ENCODE assay signal across 29 mouse cellular contexts in the genomic region with DNA sequence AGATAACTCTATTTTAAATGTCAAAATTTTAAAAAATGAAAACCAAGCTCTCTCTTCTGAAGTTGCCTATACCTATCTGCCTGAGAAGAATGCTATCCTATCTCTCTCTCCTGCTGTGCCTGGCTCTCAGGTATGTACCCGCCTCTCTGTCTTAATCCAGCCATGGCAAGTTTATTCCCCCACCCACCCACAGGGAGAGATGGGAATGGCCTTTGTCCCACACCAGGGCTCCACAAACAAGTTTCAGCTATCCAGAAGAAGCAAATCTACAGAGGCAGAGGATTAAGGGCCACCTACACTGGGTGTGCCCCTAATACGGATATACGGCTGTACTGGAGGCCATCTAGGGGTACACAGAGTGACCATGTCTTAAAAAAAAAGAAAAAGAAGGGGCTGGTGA. TPM values are rescaled to one million over a fixed set of nuclear protein-coding genes. Genes with fewer than 3 reads are reported as not detected.
DNase-seq lines count a peak whose midpoint lies in the region; ATAC-seq and TF ChIP-seq lines count a peak whose summit lies in the region.
"Had no signal": no experiment of that assay in that cellular context is flagged by ENCODE, and none has a peak within 500 bp of the region (broad histone marks: within the 10 kb centered on the region; RNA-seq: fewer than 3 reads in every experiment).

No protein-coding gene starts in this region.

- H3K27ac ChIP-seq in kidney, adult 2 months (ENCODE audit: insufficient read depth, low read depth, low read length) = no peak overlapping the region
- H3K27ac ChIP-seq in kidney, embryonic 15.5 days = no peak overlapping the region
- peak overlapping the region; percentile 30; the same call in 1 of the 2 replicates for H3K27ac ChIP-seq in ES-E14 (ENCODE audit: insufficient read depth, low read depth, low read length, poor library complexity, severe bottlenecking)
- H3K27ac ChIP-seq: embryonic facial prominence, embryonic 12.5 days; embryonic facial prominence, embryonic 15.5 days; gastrocnemius, adult 2 months; hindbrain, embryonic 12.5 days; hindbrain, embryonic 15.5 days had no signal

- H3K36me3 ChIP-seq in kidney, adult 2 months (ENCODE audit: control insufficient read depth, insufficient read depth, low read length) = no peaks in the 10 kb centered on the region
- peaks cover 28% of the 10 kb centered on the region for H3K36me3 ChIP-seq in kidney, embryonic 15.5 days
- H3K36me3 ChIP-seq in ES-E14 (ENCODE audit: control insufficient read depth, insufficient read depth, low read length, poor library complexity, severe bottlenecking) = peaks cover 8% of the 10 kb centered on the region; the same call in 1 of the 2 replicates

- H3K4me1 ChIP-seq in kidney, adult 2 months (ENCODE audit: control insufficient read depth, insufficient read depth, low read length) = peaks cover 9% of the 10 kb centered on the region
- H3K4me1 ChIP-seq in kidney, embryonic 15.5 days = peaks cover 25% of the 10 kb centered on the region
- peaks cover 12 to 17% of the 10 kb centered on the region in 2 experiments; a peak in 3 of 4 replicates for H3K4me1 ChIP-seq in ES-E14 (ENCODE audit: control insufficient read depth in 2 of 2, insufficient read depth in 2 of 2, low read length in 2 of 2, poor library complexity in 1 of 2)

- no peak for TF ChIP-seq POLR2A in kidney, adult 2 months (IDR thresholded peaks at IDR 0.05; ENCODE audit: low read depth, low read length)

- no peak for ATAC-seq in kidney, embryonic 15.5 days (replicated peaks; ENCODE audit: low FRiP score)
- ATAC-seq: forebrain, embryonic 14.5 days; forebrain, postnatal 0 days had no signal

- 44% methylated on average over 3 of the region's 3 CpGs for WGBS in kidney, adult 2 months
- 90% methylated on average over 3 of the region's 3 CpGs for WGBS in kidney, embryonic 15.5 days

- in situ Hi-C loops in ES-E14 (cut with MboI; ENCODE audit: low sequenced_read_pairs in 2 of 2, unreplicated experiment in 2 of 2) = no loop called here

- no peaks in the 10 kb centered on the region for H3K9me3 ChIP-seq in kidney, embryonic 15.5 days (replicated peaks)
- H3K9me3 ChIP-seq in ES-E14 (ENCODE audit: control insufficient read depth, insufficient read depth, low read depth, low read length) = no peaks in the 10 kb centered on the region
- H3K9me3 ChIP-seq: embryonic facial prominence, embryonic 12.5 days; embryonic facial prominence, embryonic 15.5 days; hindbrain, embryonic 12.5 days; hindbrain, embryonic 15.5 days had no signal

- H3K27me3 ChIP-seq in kidney, adult 2 months (replicated peaks; ENCODE audit: control insufficient read depth, insufficient read depth, low read length) = no peaks in the 10 kb centered on the region
- no peaks in the 10 kb centered on the region for H3K27me3 ChIP-seq in kidney, embryonic 15.5 days
- H3K27me3 ChIP-seq: CH12.LX; embryonic facial prominence, embryonic 12.5 days; embryonic facial prominence, embryonic 15.5 days; hindbrain, embryonic 12.5 days; hindbrain, embryonic 15.5 days had no signal

- no peak for TF ChIP-seq CTCF in kidney, adult 2 months (conservative IDR thresholded peaks at IDR 0.05; ENCODE audit: insufficient read depth, insufficient read length, low read depth, low read length)

- no peak overlapping the region for H3K9ac ChIP-seq in kidney, embryonic 15.5 days
- no peak overlapping the region for H3K9ac ChIP-seq in ES-E14 (ENCODE audit: insufficient read depth, low read depth, low read length, poor library complexity, severe bottlenecking)
- H3K9ac ChIP-seq: embryonic facial prominence, embryonic 12.5 days; embryonic facial prominence, embryonic 15.5 days; forebrain, postnatal 0 days; hindbrain, embryonic 12.5 days; hindbrain, embryonic 15.5 days had no signal

- H3K4me3 ChIP-seq in kidney, adult 2 months (ENCODE audit: insufficient read depth, low read depth, low read length) = no peak overlapping the region
- no peak overlapping the region for H3K4me3 ChIP-seq in kidney, embryonic 15.5 days (replicated peaks)
- H3K4me3 ChIP-seq in ES-E14 (ENCODE audit: insufficient read depth in 1 of 2, low read depth in 1 of 2, low read length in 2 of 2, poor library complexity in 1 of 2, severe bottlenecking in 1 of 2) = no peak overlapping the region
- H3K4me3 ChIP-seq: embryonic facial prominence, embryonic 12.5 days; embryonic facial prominence, embryonic 15.5 days; gastrocnemius, adult 2 months; hindbrain, embryonic 12.5 days; hindbrain, embryonic 15.5 days had no signal

- no peak overlapping the region for H3K4me2 ChIP-seq in kidney, embryonic 15.5 days
- H3K4me2 ChIP-seq: embryonic facial prominence, embryonic 12.5 days; embryonic facial prominence, embryonic 15.5 days; heart, embryonic 11.5 days; hindbrain, embryonic 12.5 days; hindbrain, embryonic 15.5 days had no signal

- peak; percentile 69 for DNase-seq in kidney, adult 2 months
- DNase-seq in kidney, postnatal 14 days = peak; percentile 42
- DNase-seq in kidney, adult 18-20 months = no peak
- DNase-seq in ES-E14 (ENCODE audit: low read depth, low spot score) = no peak
- DNase-seq in yolk sac, embryonic 10.5 days (ENCODE audit: low spot score) = peak; percentile 37
- DNase-seq in thymus, postnatal 10 days (ENCODE audit: low spot score in 2 of 2) = no peak
- DNase-seq: adrenal gland, adult 2 months; adrenal gland, postnatal 14 days; B cell, adult 2 months; cerebellum, adult 11-12 months; cerebellum, adult 9-11 months; cerebellum, postnatal 25 days; forebrain, postnatal 0 days; gastrocnemius, adult 2 months; gastrocnemius, postnatal 14 days; heart, adult 11 months had no signal

TF ChIP-seq in ES-E14, 5 proteins besides CTCF, POLR2A, EP300 and RAD21:
- TF ChIP-seq CHD2 (IDR thresholded peaks at IDR 0.05; ENCODE audit: low read depth, low read length) (no peak), HCFC1 (IDR thresholded peaks at IDR 0.05; ENCODE audit: borderline replicate concordance, insufficient read depth, low read length) (no peak), ZC3H11A (IDR thresholded peaks at IDR 0.05; ENCODE audit: borderline replicate concordance, low read depth, low read length) (no peak), ZNF384 (IDR thresholded peaks at IDR 0.05; ENCODE audit: low read depth, low read length) (no peak), MAFK (IDR thresholded peaks at IDR 0.05; ENCODE audit: insufficient read depth, low read depth, low read length) (no peak)

RNA-seq across cellular contexts. Expression of a gene that starts 3.2 kb away (rescaled TPM):
- 28.8 and 32.3 TPM in 2 replicates for polyA plus RNA-seq in kidney, adult 2 months (2012; rRNA removed)
- 6.4 and 6.6 TPM in 2 replicates for polyA plus RNA-seq in kidney, embryonic 15.5 days (2015; fragmentation: Nextera tagmentation; extraction: Ambion mirVana)
- total RNA-seq in ES-E14 (2012; rRNA removed) = 32.5 and 49.1 TPM in 2 replicates

RNA-seq across cellular contexts. Expression of a gene that starts 3.4 kb away (rescaled TPM):
- 36.3 and 48.4 TPM in 2 replicates for polyA plus RNA-seq in kidney, adult 2 months (2012; rRNA removed)
- 23.6 and 24.1 TPM in 2 replicates for polyA plus RNA-seq in kidney, embryonic 15.5 days (2015; fragmentation: Nextera tagmentation; extraction: Ambion mirVana)
- total RNA-seq in ES-E14 (2012; rRNA removed) = 34.0 and 51.7 TPM in 2 replicates

RNA-seq across cellular contexts. Expression of a gene that starts 34.9 kb away (rescaled TPM):
- polyA plus RNA-seq in kidney, adult 2 months (2012; rRNA removed) = 0.30 and 0.58 TPM in 2 replicates
- polyA plus RNA-seq in kidney, embryonic 15.5 days (2015; fragmentation: Nextera tagmentation; extraction: Ambion mirVana) = 0.31 TPM in 1 of 2 replicates, not detected in the other
- 0.37 TPM in 1 of 2 replicates, not detected in the other for total RNA-seq in ES-E14 (2012; rRNA removed)
- total RNA-seq: adrenal gland, adult 2 months; adrenal gland, postnatal 14 days; CH12.LX; common myeloid progenitor, adult 5-6 weeks; forebrain, postnatal 0 days; gastrocnemius, adult 2 months; gastrocnemius, postnatal 14 days; gastrocnemius, postnatal 4 days; hematopoietic stem cell, adult 5-6 weeks had no signal
- polyA plus RNA-seq: adrenal gland, adult 2 months had no signal

RNA-seq across cellular contexts. Expression of a gene that starts 49.9 kb away (rescaled TPM):
- not detected in 2 replicates for polyA plus RNA-seq in kidney, adult 2 months (2012; rRNA removed)
- not detected in 2 replicates for polyA plus RNA-seq in kidney, embryonic 15.5 days (2015; fragmentation: Nextera tagmentation; extraction: Ambion mirVana)
- total RNA-seq in ES-E14 (2012; rRNA removed) = 0.95 and 3.8 TPM in 2 replicates
- total RNA-seq: adrenal gland, postnatal 14 days; CH12.LX; common myeloid progenitor, adult 5-6 weeks; forebrain, postnatal 0 days; gastrocnemius, adult 2 months; gastrocnemius, postnatal 14 days; gastrocnemius, postnatal 4 days; hematopoietic stem cell, adult 5-6 weeks had no signal
- polyA plus RNA-seq: adrenal gland, adult 2 months; brain, embryonic 14.5 days; embryonic facial prominence, embryonic 12.5 days; forebrain, embryonic 11.5 days; forebrain, embryonic 14.5 days had no signal

RNA-seq across cellular contexts. Expression of a gene that starts 52.4 kb away (rescaled TPM):
- polyA plus RNA-seq in kidney, adult 2 months (2012; rRNA removed) = 111 and 119 TPM in 2 replicates
- 20.6 and 24.4 TPM in 2 replicates for polyA plus RNA-seq in kidney, embryonic 15.5 days (2015; fragmentation: Nextera tagmentation; extraction: Ambion mirVana)
- 122 and 158 TPM in 2 replicates for total RNA-seq in ES-E14 (2012; rRNA removed)

Comparison
In these comparisons a context has a peak if more than half of its experiments do, and no peak if none do; other contexts are left out.
1. DNase-seq: peak in kidney, adult 2 months (single experiment), kidney, postnatal 14 days (single experiment) and yolk sac, embryonic 10.5 days (single experiment); none in kidney, adult 18-20 months (single experiment), ES-E14 (single experiment) and thymus, postnatal 10 days (0 of 2).